Mouse (Mus musculus) forebrain, postnatal 0 days (tissue): ENCODE measurements around the gene Chn1. TPM values are rescaled to one million over a fixed set of nuclear protein-coding genes. Genes with fewer than 3 reads are reported as not detected.
A peak's percentile ranks its signal among the peaks of the same experiment; 100 is the strongest.

ENCODE experiments used
- ATAC-seq: fragments of 200-750 bp; cut with Nextera tagmentation; 2 replicates; pipeline ENCODE4 v1.8.0; 2017; ENCODE audit warnings: mild to moderate bottlenecking, moderate library complexity
- DNase-seq: peaks from one replicate; pipeline ENCODE4 v3.0.0-alpha.2; 2015
- H3K27ac ChIP-seq: fragments of 300-500 bp; sonication (generic); 2 replicates; pipeline ENCODE4 v1.5.1; 2014; ENCODE audit warnings: low read depth, mild to moderate bottlenecking, antibody characterized with exemption, low read length, moderate library complexity, mixed read lengths
- H3K27me3 ChIP-seq: fragments of 300-500 bp; sonication (generic); 2 replicates; pipeline ENCODE4 v1.6.1; 2014; ENCODE audit warnings: mild to moderate bottlenecking, low read length, mixed read lengths; ENCODE audit not compliant: insufficient read depth
- H3K36me3 ChIP-seq: fragments of 300-500 bp; sonication (generic); 2 replicates; pipeline ENCODE4 v1.6.1; 2014; ENCODE audit warnings: mild to moderate bottlenecking, moderate library complexity; ENCODE audit not compliant: insufficient read depth
- H3K4me1 ChIP-seq: fragments of 300-500 bp; sonication (generic); 2 replicates; pipeline ENCODE4 v1.6.1; 2014; ENCODE audit warnings: antibody characterized with exemption; ENCODE audit not compliant: insufficient read depth
- H3K4me2 ChIP-seq: fragments of 300-500 bp; sonication (generic); 2 replicates; pipeline ENCODE4 v1.6.1; 2014; ENCODE audit warnings: low read depth, mild to moderate bottlenecking, moderate library complexity
- H3K4me3 ChIP-seq: fragments of 300-500 bp; sonication (generic); 2 replicates; pipeline ENCODE4 v1.5.1; 2014; ENCODE audit warnings: low read depth, low read length, mixed read lengths
- H3K9ac ChIP-seq: fragments of 300-500 bp; sonication (generic); 2 replicates; pipeline ENCODE4 v1.6.1; 2014; ENCODE audit warnings: mild to moderate bottlenecking
- H3K9me3 ChIP-seq: fragments of 300-500 bp; sonication (generic); 2 replicates; pipeline ENCODE4 v1.6.1; 2016; ENCODE audit warnings: low read length
- CTCF ChIP-seq: sonication (generic); IDR thresholded peaks from 2 replicates; pipeline ENCODE4 v1.5.1; 2016; ENCODE audit warnings: antibody characterized with exemption, control low read depth, low read depth
- WGBS: fragments of 180-500 bp; shearing (Covaris S2); extraction: QIAGEN DNeasy Blood & Tissue Kit; methylation state at CpG from one replicate; pipeline ENCODE4 v1.1.7; 2014; 5-methylcytosine and 5-hydroxymethylcytosine counted together
- polyA plus RNA-seq: library from polyadenylated mRNA; unstranded; fragments of >200 nt; fragmentation: Nextera tagmentation; extraction: Ambion mirVana; gene quantifications from 2 replicates; pipeline ENCODE4 v1.2.1, GENCODE M21; 2015
- total RNA-seq: library from RNA; depleted of rRNA; stranded (reverse); fragments of >200 nt; gene quantifications from 2 replicates; pipeline ENCODE4 v1.2.3, GENCODE M21; 2014

Chn1 gene
- total and polyA plus RNA-seq, 2 experiments from 2014 or later: 102 to 136 TPM

DNA sequence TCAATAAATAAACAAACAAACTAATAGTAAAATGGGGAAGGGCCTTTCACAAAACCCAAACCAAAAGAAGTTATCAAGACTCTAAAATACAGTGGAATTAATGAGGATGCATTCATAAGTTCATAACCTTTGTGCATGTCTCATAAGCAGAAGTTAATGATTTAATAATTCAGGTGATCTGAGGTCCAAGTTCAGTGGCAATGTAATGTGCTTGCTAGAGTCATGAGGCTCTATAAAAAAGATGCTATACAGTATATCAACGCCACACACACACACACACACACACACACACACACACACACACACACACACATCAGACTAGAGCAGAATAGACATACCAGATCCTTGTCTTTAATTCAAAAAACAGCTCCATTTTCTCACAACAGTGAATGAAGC is 28.8 kb downstream of the Chn1 start:
- no peak for TF ChIP-seq CTCF
- Histone ChIP-seq H3K4me1 (no peaks in the 10 kb centered on the region), H3K27ac (no peak overlapping the region), H3K36me3 (no peaks in the 10 kb centered on the region), H3K9ac (no peak overlapping the region), H3K9me3 (no peaks in the 10 kb centered on the region), H3K4me3 (no peak overlapping the region), H3K27me3 (no peaks in the 10 kb centered on the region), H3K4me2 (no peak overlapping the region)
- DNase-seq: no peak
- 90% methylated on average over 1 of the region's 1 CpGs for WGBS
- ATAC-seq: no peak

DNA sequence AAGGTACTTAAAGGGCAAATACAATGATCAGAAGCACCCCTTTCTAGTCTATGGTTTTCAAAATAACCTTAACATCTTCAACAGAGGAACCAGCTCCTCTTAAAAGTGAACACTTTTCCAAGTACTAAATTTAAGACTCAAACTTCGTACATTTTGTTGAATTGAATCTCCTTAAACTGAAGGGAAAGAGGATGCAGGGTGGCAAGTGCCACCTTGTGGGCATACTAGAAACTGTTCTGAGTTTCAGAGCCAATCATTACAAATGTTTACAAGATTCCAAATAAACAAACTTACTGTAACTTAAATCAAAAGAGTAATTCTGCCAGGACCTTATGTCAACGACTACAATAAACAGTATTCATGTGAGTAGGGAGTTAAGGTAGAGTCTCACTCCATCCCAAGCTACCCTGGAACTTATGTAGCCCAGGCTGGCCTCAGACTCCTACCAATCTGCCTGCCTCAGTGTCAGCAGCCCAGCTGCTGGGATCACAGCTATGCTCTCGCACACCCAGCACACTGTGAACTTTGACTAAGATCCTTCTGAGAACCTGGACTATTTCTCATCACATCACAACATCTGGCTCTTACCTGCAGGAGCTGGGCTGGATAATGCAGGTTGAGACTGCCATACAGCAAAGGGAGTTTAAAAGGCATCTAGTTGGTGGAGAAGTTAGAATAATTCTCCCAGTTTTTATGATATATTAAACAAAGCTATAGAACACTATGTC is 29.3 kb downstream of the Chn1 start:
- ATAC-seq (no peak), DNase-seq (peak; percentile 63)
- H3K9ac ChIP-seq: no peak overlapping the region
- H3K4me1 ChIP-seq: no peaks in the 10 kb centered on the region
- H3K36me3 ChIP-seq: no peaks in the 10 kb centered on the region
- H3K4me3 ChIP-seq: no peak overlapping the region
- no peak overlapping the region for H3K4me2 ChIP-seq
- TF ChIP-seq CTCF: peak; percentile 85
- no peak overlapping the region for H3K27ac ChIP-seq
- no peaks in the 10 kb centered on the region for H3K27me3 ChIP-seq
- 51% methylated on average over 3 of the region's 3 CpGs for WGBS
- H3K9me3 ChIP-seq: no peaks in the 10 kb centered on the region

- Histone ChIP-seq H3K4me1 (0 out of 2 replicates have a peak, but pooled peaks cover 2% of the 10 kb centered on the region), H3K9ac (no peak overlapping the region), H3K9me3 (no peaks in the 10 kb centered on the region), H3K36me3 (no peaks in the 10 kb centered on the region), H3K4me3 (no peak overlapping the region), H3K4me2 (no peak overlapping the region), H3K27ac (no peak overlapping the region), H3K27me3 (no peaks in the 10 kb centered on the region)
- TF ChIP-seq CTCF: no peak
- ATAC-seq (no peak), DNase-seq (no peak)
- whole genome bisulfite sequencing: 84% methylated on average over 3 of the region's 3 CpGs
Measured at GRCm38 (mm10) chr2:73741286-73741685, 33.9 kb downstream of the Chn1 start.

DNA sequence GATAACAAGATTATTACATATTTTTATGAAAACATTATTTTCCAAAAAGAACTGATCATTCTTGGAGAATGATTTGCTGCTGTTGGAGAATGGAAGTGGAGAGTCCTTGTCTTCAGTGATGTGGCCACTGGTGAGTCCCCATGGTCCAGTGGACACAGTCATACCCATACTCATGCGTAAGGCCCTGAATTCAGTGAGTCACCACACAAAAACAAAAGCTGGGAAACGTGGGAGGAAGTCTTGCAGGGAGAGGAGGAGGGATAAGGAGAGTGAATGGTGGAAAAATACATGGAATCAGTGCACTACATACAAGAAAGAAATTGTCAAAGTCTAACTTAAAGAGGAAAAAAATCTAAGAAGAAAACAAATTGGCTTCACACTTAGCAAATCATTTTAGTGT is 47.3 kb downstream of the Chn1 start:
- H3K27me3 ChIP-seq: no peaks in the 10 kb centered on the region
- no peak for DNase-seq
- no peak overlapping the region for H3K4me3 ChIP-seq
- no peaks in the 10 kb centered on the region for H3K9me3 ChIP-seq
- H3K27ac ChIP-seq: no peak overlapping the region
- ATAC-seq: no peak
- TF ChIP-seq CTCF: no peak
- no peak overlapping the region for H3K4me2 ChIP-seq
- no peak overlapping the region for H3K9ac ChIP-seq
- 77% methylated on average over 2 of the region's 2 CpGs for WGBS
- no peaks in the 10 kb centered on the region for H3K36me3 ChIP-seq
- no peaks in the 10 kb centered on the region for H3K4me1 ChIP-seq

DNA sequence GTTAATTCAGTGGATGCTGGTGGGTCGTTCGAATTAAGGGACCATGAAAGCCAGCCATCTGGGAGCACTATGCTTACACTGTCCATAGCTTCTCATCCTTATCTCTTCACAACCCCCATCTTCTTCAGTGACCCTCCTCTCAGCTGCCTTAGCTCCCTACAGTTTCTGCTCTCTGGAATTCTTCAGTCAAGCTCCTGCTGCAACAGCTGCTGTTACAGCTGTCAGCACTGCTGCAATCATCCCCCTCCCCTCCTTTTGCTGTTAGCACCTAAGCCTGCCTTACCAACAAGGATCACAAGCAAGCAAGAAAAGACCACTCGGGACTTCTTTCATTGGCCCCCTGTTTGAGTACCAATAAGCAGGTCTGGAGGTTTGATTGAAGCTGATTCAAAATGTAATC is 50.2 kb downstream of the Chn1 start:
- Histone ChIP-seq H3K4me3 (no peak overlapping the region), H3K4me2 (no peak overlapping the region), H3K9me3 (no peaks in the 10 kb centered on the region), H3K4me1 (no peaks in the 10 kb centered on the region), H3K36me3 (no peaks in the 10 kb centered on the region), H3K27ac (no peak overlapping the region), H3K27me3 (no peaks in the 10 kb centered on the region), H3K9ac (no peak overlapping the region)
- WGBS: 73% methylated on average over 3 of the region's 3 CpGs
- ATAC-seq: no peak
- no peak for TF ChIP-seq CTCF
- no peak for DNase-seq

DNA sequence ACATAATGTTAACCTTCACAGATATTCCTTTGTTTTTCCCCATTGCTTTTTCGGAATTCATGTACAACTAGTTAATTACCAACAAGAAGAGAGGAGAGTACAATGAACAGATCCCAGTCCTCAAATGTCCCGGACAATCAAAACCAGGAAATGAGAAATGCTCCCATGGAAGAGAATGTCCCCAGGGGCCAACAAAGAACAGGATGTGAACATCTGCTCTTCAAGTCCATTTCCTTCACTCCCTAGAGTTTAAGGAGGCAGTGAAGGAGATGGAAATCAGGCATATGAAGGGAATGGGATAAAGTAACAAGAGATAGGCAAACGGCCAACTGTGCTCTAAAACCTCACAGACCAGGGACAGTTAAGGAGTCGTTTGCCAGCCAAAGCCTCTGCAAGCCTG is 53.3 kb downstream of the Chn1 start:
- H3K9me3 ChIP-seq: no peaks in the 10 kb centered on the region
- 0 out of 2 replicates have a peak overlapping the region, but pooled peaks have one; percentile 21 for H3K27ac ChIP-seq
- H3K9ac ChIP-seq: no peak overlapping the region
- WGBS: 34% methylated on average over 4 of the region's 4 CpGs
- no peak for TF ChIP-seq CTCF
- H3K4me1 ChIP-seq: no peaks in the 10 kb centered on the region
- ATAC-seq: no peak
- no peaks in the 10 kb centered on the region for H3K27me3 ChIP-seq
- H3K36me3 ChIP-seq: no peaks in the 10 kb centered on the region
- H3K4me2 ChIP-seq: no peak overlapping the region
- no peak overlapping the region for H3K4me3 ChIP-seq
- no peak for DNase-seq

DNA sequence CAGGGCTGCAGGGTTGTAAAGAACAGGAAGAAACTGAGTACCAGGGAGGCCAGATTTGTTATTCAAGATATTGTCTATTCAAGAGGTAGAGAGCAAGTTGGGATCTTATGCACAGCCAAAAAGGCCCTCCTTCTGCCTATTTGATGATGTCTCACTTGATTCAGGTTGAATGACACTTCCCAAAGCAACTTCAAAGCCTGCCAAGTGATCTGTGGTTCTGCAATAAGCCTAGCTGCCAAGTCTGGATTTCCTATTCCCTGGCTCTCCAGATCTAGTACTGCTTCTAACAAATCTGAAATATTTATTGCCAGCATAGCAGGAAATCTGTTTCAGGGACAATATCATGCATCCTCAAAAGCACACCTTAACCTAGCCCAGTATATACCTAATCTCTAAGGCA is 62.7 kb downstream of the Chn1 start:
- H3K4me3 ChIP-seq: no peak overlapping the region
- no peak for ATAC-seq
- H3K36me3 ChIP-seq: no peaks in the 10 kb centered on the region
- no peak overlapping the region for H3K4me2 ChIP-seq
- no peaks in the 10 kb centered on the region for H3K9me3 ChIP-seq
- no peak for DNase-seq
- H3K27ac ChIP-seq: no peak overlapping the region
- H3K4me1 ChIP-seq: no peaks in the 10 kb centered on the region
- H3K27me3 ChIP-seq: no peaks in the 10 kb centered on the region
- TF ChIP-seq CTCF: no peak
- no peak overlapping the region for H3K9ac ChIP-seq
